Mouse (Mus musculus) frontal cortex, postnatal 14 days (tissue): ENCODE data around the gene Egr2.
A peak's percentile ranks its signal among the peaks of the same experiment; 100 is the strongest.

Experiments
- DNase-seq, 2 experiments: peaks; one replicate each; pipeline ENCODE4 v3.0.0; 2022; ENCODE audit warnings: low spot score in 2 of 2

The Egr2 gene

DNA sequence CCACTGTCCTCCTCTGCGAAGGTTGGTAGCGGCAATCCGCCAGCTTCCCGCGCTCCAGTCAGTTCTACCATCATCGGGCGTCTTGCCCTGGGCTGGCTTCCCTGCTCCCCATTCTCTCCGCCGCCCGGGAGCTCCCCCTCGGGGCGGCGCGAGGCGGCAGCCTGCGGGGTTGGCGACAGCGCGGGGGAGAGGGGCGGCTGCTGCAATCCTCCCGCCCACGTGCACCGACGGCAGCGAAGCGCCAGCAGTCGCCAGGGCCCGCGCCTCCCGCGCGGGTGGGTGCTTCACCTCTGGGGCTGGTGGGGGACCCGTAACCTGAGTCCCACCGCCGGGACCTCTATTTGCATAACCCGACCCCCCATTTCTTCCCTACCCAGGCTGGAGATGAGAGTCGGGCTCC is at the start of gene Egr2:
Gene Egr2 (plus strand): TSS at position 220 of the 400 bp plus-strand sequence.
- DNase-seq: no peak

DNA sequence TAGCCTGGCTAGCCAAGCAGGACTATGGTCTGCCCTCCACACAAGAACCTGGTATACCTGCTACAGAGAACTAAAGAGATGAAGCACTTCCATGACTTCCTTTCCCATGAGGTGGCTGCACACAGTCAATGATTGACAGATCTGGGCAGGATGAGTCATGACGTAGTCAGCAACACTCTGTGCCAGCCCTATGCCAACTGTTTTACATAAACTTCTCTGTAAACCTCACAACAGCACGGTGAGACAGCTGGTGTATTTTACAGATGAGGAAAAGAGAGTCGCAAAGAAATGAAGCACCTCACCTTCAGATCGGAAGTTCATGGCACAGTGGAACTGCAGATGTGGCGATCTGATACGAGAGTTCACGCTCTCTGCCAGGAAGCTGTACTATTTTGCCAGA is 47.8 kb upstream of the Egr2 start:
- DNase-seq: no peak

DNA sequence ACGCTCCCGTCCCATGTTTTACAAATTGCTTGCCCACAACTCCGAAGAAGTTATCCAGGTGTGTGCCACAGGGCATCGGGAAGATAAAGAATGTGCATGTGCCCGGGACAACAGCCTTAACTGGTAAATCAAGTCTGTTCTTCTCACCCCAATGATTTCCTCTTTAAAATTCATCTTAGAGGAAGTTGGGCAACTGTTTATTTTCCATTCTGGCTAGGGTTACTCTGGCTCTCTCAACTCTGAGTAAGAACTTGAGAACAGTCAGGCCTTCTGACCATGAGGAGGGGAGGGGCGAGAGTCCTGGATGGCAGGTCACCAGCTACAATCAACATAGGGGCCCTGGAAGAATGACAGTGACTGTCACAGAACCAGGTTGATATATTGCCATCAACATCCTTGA is 45.4 kb upstream of the Egr2 start:
- DNase-seq: no peak

DNA sequence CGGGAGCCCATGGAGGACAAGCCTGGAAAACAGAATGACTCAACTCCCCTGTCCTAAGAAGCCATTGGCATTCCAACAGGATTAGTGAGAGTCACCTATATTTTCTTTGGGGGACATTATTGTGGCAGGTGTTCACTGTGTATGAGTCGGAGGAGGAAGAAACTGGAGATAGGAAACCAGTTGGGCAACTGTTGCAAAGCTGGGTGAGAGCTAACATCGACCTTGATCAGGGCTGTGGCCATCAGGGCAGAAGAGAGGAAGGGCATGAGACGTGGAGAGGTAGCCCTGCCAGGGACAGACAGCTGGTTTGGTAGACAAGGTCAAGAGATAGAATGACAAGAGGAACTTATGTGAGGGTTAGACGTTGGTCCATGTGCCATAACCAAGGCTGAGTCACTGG is 44.6 kb upstream of the Egr2 start:
- no peak for DNase-seq

DNA sequence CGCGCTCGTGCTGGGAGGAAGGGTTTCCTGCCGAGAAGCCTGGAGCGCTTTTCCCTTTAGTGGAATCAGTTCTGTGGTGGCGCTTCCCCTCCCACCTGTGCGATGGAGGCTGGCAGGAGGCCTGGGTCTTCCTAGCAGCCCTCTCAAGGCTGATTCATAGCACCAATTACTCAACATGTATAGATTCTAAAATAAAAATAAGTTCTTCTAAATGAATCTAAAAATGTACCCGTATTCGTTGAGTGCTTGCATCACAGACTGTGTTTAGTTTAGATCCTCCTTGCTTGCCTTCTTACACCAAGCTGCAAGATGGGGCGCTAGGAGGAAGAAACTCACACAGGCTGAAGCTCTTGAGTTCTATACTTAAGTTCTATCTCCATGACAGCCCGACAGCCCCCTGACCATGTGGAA is 43.1 kb upstream of the Egr2 start:
- DNase-seq: peak; percentile 53 to 66

DNA sequence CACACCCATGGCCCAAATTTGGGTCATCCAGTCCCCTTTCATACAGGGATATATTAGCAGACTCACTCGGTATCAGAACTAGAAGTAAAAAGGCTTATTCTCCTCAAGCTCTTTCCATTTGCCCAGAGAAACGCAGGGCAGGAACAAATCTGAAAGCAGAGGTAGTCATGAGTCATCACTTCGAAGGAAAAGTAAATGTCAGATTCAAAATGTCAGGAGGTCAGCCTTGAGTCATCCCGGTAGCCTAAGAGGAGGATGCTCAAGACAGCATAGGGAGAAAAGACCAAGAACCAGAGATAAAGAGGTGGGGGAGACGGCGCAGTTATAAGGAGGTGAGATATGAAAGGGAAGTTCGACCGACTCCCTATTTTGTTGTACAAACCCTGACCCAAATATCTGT is 41.7 kb upstream of the Egr2 start:
- DNase-seq: no peak

DNA sequence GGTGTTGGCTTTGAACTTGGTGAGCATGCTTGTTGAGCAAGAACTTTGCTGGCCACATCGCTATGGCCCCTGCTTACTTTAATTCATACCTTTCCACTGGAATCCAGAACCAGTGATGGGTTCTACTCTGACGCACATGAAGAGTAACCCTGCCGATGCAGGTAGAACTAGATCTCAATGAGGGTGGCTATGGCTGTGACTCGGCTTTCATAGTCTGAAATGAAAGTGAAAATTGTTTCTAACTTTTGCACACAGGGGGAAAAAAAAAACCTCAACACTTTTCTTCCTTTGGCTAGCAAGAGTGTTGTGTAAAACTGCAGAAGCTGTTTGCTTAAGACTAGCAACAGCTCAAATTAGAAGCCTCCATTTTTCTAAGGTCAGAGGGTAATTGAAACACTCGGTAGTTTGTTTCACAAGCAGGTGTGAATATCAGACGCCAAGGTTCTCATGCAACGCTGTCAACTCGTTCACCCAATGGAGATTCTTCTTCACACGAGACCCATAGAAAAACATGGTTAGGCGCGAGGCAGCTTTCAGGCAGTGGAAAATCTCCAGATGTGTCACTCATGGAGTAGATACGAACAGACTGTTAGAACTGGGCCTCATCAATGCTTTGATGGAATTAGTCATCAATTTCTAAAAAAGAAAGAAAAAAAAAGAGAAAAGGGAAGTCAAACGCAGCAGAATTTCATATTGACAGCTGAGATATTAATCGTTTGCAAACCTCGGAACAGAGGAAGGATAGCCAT is 38.0 kb upstream of the Egr2 start:
- no peak for DNase-seq

DNA sequence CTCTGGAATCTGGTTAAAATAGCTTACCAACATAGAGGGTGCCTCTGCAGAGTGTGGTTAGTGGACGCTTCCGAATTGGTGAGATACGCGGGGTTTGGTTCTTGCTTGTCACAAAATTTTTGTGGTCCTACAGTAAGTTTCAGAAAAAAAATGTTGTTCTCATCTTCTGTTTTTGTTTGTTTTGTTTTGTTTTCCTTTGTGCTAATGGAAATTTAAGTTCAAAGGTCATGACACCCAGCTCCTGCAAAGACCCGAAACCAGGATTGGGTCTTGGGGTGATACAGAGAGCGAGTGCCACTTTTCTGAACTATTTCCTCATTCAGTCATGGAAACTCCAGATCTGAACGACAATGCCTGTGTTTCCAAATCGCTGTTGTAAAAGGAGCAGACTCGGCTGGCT is 37.3 kb upstream of the Egr2 start:
- DNase-seq: no peak

DNA sequence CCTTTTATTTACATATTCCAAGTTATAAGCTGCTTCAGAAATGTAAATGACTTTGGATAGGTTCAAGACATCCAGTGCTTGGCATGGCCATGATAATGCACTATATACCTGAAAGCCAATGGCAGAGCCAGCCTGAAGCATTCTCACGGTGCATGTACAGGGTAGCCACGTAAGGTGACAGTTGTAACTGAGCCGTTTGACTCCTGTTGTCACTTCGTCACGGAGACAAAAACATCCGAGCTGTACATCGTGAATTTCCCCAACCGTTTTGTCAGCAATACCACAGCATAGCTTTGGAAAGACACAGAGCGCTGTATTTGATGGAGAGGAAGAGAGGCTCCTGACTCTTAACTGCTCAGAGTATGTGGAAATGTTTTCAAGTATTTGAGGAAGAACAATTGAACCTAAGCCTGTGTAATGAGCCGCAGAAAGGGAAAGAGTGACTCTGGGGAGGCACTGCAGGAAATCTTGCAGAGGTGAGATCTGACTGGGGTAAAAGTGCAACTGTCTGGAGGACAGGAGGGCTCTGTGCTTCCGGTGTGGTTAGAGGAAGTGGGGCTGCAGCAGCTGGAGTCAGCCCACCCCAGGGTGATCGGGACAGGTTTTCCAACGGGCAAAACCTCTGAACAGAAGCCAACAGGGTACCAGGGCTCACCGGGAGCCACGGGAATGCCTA is 31.8 kb upstream of the Egr2 start:
- DNase-seq: no peak

DNA sequence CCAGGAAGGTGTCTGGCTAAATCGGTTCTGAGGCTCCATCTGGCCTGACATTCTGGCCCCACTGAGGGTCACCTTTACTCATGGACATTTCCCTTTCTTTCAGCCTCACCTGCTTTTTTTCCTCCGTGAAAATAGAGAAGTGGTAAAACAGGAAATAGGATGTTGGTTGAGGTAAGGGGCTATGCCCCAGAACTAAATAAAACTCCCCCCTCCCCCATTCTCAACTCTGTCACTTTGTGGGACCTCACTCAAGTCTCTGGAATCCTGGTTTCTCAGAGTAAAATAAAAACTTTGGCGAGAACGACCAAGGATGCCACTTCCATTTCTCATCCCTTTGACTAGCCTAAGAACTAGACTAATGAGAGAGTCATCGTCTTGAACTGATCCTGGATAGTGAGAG is 31.2 kb upstream of the Egr2 start:
- no peak for DNase-seq

DNA sequence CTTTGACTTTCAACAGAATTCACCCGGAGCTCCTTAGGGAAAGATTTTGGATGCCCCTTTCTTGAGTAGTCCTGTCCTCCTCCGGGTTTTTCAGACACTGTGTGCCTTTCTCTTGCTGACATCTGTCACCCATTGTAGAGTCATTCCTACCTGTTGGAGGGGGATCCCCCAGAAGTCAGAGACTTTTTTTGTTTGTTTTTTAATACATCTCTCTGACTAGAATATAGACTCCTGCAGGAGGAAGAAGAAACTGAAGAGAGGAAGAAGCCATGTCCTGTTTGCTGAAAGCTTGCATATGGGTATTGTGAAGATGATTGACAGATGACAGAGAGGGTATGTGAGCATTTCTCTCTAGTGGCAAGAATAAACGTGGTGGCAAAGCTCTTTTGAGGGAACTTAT is 30.0 kb upstream of the Egr2 start:
- no peak for DNase-seq

DNA sequence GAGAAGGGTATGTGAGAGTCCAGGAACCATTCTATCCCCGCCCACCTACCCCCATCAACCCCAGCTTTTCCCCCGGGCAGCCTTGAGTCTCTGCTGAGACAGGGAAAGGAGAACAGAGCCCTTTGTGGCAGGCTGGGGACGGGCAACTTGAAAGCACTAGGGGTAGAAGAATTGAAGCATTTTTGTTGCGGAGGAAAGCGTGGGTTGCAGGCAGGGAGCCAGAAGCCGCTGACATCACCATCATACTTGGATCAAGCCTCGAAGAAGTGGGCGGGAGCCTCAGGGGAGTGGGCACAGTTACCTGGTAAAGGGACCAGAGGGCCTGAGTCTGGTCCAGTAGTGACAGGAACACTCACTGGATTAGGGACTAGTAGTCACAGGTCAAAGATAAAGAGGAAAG is 23.1 kb upstream of the Egr2 start:
- DNase-seq: peak in 1 of 2 experiments; percentile 17

DNA sequence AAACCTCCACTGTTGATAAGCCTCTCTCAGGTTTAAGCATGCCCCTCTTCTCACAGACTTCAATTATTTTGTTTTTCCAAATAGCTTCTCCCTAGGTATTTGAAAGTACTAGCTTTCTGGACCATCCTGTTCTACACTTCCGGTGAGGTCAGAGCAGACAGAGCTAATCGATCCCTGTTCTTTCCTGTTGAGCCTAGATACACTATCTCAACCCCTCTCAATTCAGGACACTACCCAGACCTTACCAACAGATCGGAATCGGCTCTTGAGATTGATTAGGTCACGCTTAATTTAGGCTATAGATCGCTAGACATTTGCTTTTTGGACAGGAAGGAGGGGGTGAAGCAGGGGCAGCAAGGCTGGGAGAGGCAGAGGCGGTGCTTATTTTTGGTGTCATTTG is 22.4 kb upstream of the Egr2 start:
- no peak for DNase-seq

DNA sequence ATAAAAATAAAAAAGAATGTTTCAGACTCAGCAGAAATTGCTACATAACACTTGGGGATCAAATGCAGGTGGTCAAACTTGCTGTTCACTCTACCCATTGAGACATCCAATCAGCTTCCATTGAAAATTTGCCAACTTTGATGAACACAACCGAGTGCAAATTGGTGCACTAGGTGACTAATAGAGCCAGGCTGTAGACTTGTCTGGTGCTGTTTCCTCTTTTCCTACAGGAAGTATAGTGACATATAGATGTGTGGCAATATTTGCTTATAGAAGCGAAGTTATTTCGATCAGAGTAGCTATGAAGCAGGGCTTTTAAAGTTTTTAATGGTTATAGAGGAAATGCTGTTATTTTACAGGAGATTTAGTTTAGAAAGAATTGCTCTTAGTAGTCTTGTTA is 16.5 kb upstream of the Egr2 start:
- DNase-seq: no peak

DNA sequence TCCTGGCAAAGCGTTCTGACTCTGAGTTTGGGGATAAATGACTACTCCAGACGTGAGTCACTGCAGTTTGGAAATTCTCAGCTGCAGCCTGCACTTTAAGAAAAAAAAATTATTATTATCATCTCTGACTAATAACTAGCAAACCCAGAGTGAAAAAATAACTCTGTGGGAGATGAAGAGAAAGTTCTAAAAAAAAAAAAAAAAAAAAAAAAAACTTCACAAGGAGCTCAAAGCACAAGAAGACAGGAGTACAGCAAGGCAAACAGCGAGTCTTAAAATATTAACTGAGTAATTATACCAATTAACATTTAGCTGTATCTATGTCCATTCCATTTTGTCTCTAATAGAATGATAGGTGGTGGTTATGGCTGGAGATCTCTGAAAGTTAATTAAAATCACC is 11.1 kb upstream of the Egr2 start:
- DNase-seq: no peak

DNA sequence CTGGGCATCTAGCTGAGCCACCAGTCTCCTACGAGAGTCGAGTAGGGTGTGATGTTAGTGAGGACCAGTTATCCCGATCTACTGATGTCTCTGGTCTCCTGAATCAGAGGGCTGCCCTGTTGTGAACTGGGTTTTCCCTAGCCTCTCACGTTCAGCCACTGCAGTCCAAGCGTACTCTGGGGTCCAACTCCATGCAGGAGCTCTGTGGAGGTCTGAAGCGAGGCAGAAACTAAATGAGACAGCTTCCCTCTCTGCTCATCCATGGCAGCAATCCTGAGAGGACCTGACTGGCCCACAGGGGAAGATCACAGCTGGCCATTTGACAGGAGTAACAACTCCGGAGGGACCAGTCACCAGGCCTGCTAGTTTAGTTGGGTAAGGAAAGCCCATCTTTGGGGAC is 10.6 kb upstream of the Egr2 start:
- DNase-seq: no peak

DNA sequence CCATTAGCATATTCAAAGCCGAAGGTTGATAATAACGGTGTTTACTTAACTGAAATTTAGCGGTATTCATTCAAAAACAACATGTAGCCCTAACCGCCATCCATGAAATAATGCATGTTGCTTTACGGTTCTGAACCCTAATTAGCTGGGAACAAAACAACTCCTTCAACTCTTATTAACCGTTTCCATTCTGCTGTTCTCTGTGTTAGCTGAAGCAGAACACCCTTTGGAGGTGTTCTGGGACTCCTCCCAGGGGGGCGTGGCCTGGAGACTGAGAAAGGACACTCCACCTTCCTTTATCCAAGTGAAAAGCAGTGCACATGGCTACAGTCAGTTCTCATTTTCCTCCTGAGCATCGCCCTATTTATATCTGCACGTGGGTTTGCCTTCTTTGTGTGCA is 8.8 kb upstream of the Egr2 start:
- DNase-seq: no peak

DNA sequence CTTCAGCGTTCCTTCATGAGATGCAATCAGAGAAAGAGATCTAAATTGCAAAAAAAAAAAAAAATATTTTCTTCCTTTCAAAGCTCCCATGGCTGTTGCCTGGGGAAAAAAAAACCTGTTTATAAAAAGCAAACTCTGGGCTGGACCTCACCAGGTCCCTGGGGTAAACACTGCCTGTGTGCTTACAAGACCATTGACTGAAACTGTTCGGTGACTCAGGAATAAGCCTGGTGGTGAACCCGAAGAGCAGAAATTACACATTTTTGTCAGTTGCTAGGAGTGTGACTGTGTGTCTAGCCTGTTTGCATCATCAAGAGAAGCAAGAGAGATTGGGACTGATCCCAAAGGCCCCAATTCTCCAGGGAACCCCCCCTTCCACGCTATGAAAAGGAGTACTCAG is 5.5 kb upstream of the Egr2 start:
- no peak for DNase-seq

DNA sequence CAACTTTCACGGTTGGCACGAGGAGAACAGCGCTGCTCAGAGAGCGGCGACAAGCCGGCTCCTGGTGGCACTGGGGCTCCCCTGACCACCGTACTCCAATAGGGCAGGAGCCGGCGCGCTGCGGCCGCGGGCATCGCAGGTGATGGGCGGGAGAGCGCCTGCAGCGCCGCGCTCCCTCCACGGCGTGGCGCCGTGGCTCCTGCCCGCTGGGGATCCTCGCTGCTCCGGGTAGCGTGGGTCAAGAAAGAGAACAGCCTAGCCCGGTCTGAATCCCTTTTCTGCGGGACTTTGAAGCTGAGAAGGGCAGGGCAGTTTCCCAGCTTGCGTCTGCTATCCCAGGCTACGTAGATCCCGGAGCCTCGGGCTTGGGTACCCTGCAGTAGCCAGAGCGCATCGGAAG is 697 bp downstream of the Egr2 start:
- DNase-seq: peak in 1 of 2 experiments; percentile 57

DNA sequence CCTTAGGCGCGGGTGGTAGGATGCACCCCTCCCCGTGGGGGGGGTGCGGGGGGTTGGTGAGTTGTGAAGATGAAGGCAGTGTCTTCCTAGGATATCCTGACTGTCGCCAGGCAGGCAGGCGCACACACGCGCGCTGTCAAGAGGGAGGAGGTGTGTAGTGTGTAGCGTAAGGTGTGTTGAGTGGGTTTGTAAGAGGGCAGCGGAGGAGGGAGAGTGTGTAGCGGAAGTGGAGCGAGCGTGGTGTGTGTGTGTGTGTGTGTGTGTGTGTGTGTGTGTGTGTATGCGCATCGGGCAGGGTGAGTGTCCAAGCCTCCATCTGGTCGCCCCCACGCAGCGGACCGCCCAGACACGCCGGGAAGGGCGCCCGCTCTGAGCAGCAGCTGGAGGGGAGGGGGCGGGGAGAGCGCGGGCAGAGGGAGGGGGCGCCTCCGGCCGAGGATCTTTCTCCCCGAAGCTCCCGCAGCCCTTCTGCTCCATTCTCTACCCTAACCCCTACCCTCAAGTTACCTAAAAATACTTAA is 1.4 kb downstream of the Egr2 start:
- peak in 1 of 2 experiments; percentile 33 for DNase-seq

DNA sequence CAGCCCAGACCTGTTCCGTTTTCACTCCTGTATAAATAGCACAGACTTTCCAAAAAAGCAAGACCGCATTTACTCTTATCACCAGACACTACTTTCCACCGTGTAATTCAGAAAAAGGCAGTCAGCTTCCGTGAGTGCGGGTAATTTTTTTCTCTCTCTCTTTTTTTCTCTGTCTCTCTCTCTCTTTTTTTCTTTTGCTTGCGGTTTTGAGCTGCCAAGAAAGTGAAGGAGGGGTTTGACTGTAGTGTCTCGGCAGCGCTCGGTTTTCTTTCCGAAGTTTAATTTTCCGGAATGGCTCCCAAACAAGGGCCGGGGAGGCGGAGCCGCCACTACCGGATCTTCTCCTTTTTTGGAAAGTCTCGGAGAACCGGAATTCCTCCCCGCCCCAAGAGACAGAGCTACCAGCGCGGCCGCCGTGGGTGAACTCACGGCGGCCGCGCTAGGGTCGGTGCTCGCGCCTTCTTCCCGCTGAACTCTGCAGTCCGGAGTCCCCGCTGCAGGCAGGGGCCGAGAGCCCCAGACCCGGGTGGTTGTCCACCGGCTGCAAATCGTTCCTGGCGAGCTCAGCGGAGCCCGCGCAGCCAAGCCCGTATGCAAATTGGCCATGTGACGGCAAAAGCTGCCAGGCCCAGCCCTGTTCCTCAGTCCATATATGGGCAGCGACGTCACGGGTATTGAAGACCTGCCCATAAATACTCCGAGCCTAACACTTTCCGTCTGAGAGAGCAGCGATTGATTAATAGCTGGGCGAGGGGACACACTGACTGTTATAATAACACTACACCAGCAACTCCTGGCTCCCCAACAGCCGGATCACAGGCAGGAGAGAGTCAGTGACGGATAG is 2.1 kb downstream of the Egr2 start:
- peak; percentile 81 to 82 for DNase-seq

DNA sequence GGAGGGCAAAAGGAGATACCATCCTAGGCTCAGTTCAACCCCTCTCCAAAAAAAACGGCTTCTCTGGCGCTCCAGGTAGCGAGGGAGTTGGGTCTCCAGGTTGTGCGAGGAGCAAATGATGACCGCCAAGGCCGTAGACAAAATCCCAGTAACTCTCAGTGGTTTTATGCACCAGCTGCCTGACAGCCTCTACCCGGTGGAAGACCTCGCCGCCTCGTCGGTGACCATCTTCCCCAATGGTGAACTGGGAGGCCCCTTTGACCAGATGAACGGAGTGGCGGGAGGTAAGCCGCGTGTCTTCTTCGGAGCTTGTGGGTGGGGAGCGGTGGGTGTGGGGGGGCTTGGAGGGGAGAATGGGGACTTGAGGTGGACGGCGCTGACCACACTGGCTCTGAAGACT is 2.8 kb downstream of the Egr2 start:
- no peak for DNase-seq
